Mouse (Mus musculus) retina, postnatal 7 days (tissue): ENCODE results near the gene Pm20d2.

Experiments used
- DNase-seq: peaks from one replicate; pipeline ENCODE4 v3.0.0-alpha.2; 2012; ENCODE audit warnings: low read depth, low spot score

Gene Pm20d2

DNA sequence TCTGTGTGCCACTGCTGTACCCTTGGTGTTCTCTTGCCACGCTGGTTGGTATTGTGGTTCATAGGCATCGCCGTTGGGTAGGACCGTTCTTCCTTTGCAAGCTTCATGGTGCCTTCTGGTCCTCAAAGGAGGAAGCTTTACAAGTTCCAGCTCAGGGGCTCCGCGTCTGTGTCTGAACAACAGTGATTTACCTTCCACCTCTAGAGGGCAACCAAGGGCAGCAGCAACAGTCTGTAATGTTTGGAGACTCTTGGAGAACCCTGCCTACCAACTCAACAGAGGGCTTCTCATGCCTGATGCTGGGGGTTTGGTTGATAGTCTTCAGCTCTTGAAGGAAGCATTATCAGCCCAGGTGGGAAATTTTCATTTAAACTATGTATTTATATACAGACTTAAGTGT is 65.0 kb downstream of the Pm20d2 start:
- DNase-seq, result no peak
